Mouse (Mus musculus): ENCODE measurements around the gene Arrdc1. TPM values are rescaled to one million over a fixed set of nuclear protein-coding genes. Genes with fewer than 3 reads are reported as not detected.
A peak's percentile ranks its signal among the peaks of the same experiment; 100 is the strongest.

Arrdc1 gene
- polyA plus RNA-seq, 1 experiment, result 53.1 TPM

DNA sequence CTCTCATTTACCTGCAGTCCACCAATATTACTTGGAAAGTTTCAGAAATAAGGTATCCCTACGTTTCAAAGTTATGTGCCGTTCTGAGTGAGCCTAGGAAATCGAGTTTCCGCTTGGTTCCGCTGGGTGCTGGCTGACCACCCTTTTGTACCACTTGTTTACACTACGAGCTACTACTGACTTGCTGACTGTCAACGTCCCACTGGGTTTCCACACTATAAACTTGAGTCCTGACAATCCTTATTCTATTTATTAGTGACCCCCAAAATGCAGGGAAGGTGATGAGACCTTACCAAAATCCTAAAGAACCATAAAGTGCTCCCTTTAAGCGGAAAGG lies 15.2 kb downstream of the Arrdc1 start:
- no peak for DNase-seq (ENCODE audit: low read depth)
- TF ChIP-seq POLR2A (IDR thresholded peaks at IDR 0.05; ENCODE audit: borderline replicate concordance, extremely low read depth, insufficient read depth, insufficient read length, poor library complexity, severe bottlenecking) (no peak), CTCF (IDR thresholded peaks at IDR 0.05; ENCODE audit: borderline replicate concordance, extremely low read depth, insufficient read depth, insufficient read length) (no peak)

DNA sequence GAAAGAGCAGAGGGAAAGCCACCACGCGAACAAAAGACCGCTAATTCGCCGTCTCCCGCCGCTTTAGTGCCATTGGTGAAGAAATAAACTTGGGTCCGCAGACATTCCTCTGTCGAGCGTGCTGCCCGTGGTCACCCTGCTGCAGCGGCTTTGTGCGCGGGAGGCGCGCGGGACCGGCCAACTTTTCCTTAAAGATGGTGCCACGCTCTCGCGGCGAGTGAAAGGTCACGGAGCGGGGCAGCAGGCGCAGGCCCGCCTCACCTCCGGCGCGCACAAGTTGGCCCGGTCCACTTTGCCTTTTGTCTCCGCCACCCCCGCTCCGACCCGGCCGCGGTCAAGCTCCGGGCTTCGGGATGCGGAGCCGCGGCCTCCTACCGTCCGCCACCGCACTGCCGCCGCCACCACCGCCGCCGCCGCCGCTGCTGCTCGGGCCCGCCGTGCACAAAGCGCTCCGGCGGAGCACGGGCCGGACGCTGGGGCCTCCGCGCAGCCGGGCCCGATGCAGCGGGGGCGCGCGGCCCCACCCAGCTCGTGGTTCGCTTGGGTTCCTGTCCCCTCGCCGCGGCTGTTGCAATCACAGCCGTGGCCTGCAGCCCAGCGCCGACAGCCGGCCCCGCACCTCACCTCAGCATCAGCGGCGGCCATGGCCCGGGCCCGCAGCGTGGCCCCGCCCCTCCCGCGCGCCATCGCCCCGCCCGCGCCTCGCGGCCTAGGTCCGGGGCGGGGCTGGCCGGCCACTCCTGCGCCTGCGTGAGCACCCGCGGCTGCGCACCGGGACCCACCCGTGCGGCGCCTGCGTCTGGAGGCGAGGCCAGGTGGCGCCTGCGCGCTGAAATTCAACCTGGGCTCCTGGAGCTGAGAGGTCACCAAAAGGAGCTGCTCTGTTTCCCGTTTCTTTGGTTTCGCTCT lies 15.9 kb downstream of the Arrdc1 start, which contains the start of gene Ehmt1:
Ehmt1 (minus strand) TSS at position 685 of the 909 bp plus-strand sequence.
- TF ChIP-seq POLR2A (IDR thresholded peaks at IDR 0.05; ENCODE audit: borderline replicate concordance, extremely low read depth, insufficient read depth, insufficient read length, poor library complexity, severe bottlenecking) (peak; percentile 95), CTCF (IDR thresholded peaks at IDR 0.05; ENCODE audit: borderline replicate concordance, extremely low read depth, insufficient read depth, insufficient read length) (no peak)
- DNase-seq (ENCODE audit: low read depth), result peak; percentile 97

DNA sequence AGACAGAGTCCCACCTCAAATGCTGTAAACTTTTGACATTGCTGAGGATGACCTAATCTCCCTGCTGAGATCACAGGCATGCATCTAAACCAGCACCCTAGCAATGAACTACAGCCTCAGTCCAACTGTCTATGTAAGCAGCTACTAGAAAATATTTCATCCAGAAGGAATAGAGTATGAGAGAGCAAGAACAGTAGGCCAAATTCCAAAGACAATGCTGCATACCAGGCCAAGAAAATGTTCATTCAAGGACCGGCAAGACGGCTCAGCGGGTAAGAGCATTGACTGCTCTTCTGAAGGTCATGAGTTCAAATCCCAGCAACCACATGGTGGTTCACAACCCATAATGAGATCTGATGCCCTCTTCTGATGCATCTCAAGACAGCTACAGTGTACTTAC lies 20.3 kb downstream of the Arrdc1 start:
- DNase-seq (ENCODE audit: low read depth), result no peak
- TF ChIP-seq CTCF (IDR thresholded peaks at IDR 0.05; ENCODE audit: borderline replicate concordance, extremely low read depth, insufficient read depth, insufficient read length), result no peak
- no peak for TF ChIP-seq POLR2A (IDR thresholded peaks at IDR 0.05; ENCODE audit: borderline replicate concordance, extremely low read depth, insufficient read depth, insufficient read length, poor library complexity, severe bottlenecking)

DNA sequence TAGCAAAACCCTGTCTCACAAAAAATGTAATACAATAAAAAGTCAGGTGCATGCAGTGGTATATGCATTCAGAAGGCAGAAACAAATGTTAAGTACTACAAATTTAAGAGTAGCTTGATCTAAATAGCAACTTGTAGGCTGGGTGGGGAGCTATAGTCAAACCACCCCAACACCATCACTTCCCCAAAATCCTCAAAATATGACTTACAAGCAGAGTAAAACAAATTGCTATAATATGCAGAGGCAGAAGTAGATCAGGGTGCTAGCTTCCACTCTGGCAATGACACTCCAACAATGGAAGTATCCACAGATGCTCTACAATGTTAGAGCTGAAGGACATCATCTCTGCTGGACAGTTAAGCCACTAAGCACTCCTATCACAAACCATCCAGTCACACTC lies 22.5 kb downstream of the Arrdc1 start:
- TF ChIP-seq POLR2A (IDR thresholded peaks at IDR 0.05; ENCODE audit: borderline replicate concordance, extremely low read depth, insufficient read depth, insufficient read length, poor library complexity, severe bottlenecking), result no peak
- no peak for DNase-seq (ENCODE audit: low read depth)

DNA sequence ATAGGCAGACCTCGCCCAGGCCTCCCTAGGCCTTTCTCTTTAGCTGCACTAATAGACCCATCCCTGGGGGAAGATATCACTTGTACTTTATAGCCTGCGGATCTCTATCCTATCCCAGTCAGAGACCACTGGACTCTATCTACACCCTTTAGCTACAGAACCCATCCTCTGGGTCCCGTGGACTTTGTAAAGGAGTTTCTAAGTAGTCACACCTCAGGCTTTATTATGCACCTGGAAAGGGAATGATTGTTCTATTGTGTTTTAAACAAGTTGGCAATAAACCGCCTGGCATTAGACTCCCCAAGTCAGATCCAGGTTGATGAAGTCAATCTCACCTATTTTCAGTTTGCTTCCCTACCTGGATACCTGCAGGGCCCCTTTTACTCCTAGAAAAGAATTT lies 22.9 kb downstream of the Arrdc1 start:
- TF ChIP-seq CTCF (IDR thresholded peaks at IDR 0.05; ENCODE audit: borderline replicate concordance, extremely low read depth, insufficient read depth, insufficient read length) (no peak), POLR2A (IDR thresholded peaks at IDR 0.05; ENCODE audit: borderline replicate concordance, extremely low read depth, insufficient read depth, insufficient read length, poor library complexity, severe bottlenecking) (no peak)

DNA sequence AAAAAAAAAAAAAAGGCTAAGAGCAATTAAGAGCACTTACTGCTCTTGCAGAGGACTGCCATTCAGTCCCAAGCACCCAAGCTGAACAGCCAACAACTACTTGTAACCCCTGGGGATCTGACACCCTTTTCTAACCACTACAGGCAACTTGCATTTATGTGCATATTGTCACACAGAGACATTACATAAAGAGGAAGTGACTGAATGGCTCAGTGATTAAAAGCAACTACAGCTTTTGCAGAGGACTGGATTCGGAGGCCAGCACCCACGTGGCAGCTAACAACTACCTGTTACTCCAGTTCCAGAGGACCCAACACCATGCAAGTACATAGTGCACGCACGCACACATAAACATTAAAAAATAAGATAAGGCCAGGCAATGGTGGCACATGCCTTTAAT lies 24.6 kb downstream of the Arrdc1 start:
- TF ChIP-seq CTCF (IDR thresholded peaks at IDR 0.05; ENCODE audit: borderline replicate concordance, extremely low read depth, insufficient read depth, insufficient read length), result no peak
- no peak for TF ChIP-seq POLR2A (IDR thresholded peaks at IDR 0.05; ENCODE audit: borderline replicate concordance, extremely low read depth, insufficient read depth, insufficient read length, poor library complexity, severe bottlenecking)
- no peak for DNase-seq (ENCODE audit: low read depth)

More for the DNA sequence above, 22.9 kb downstream of the Arrdc1 start:
- no peak for DNase-seq (ENCODE audit: low read depth)

DNA sequence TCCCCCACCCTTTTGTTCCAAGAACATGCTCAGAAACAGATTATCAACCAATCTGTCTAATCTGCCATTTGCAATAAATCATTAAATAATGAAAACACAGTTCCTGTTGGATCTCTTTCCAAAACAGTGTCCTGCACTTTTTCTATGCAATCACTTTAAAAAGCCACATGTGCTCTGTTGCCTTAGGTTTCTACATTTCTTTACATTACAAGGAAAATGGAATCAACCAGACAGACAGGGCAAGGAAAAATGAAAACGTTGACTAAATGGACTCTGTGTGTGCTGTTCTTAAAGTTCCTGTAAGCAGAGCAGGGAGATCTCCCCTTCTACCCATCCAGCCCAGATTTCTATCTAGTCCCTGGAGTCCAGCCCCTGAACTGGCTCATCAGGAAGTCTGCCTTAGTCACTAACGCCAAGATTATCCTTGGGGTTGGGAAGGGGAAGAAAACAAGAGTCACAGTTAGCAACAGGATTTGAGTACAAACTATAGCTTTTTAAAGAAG lies 29.3 kb downstream of the Arrdc1 start:
- peak; percentile 37 for DNase-seq (ENCODE audit: low read depth)
- TF ChIP-seq CTCF (IDR thresholded peaks at IDR 0.05; ENCODE audit: borderline replicate concordance, extremely low read depth, insufficient read depth, insufficient read length), result no peak
- TF ChIP-seq POLR2A (IDR thresholded peaks at IDR 0.05; ENCODE audit: borderline replicate concordance, extremely low read depth, insufficient read depth, insufficient read length, poor library complexity, severe bottlenecking), result no peak

DNA sequence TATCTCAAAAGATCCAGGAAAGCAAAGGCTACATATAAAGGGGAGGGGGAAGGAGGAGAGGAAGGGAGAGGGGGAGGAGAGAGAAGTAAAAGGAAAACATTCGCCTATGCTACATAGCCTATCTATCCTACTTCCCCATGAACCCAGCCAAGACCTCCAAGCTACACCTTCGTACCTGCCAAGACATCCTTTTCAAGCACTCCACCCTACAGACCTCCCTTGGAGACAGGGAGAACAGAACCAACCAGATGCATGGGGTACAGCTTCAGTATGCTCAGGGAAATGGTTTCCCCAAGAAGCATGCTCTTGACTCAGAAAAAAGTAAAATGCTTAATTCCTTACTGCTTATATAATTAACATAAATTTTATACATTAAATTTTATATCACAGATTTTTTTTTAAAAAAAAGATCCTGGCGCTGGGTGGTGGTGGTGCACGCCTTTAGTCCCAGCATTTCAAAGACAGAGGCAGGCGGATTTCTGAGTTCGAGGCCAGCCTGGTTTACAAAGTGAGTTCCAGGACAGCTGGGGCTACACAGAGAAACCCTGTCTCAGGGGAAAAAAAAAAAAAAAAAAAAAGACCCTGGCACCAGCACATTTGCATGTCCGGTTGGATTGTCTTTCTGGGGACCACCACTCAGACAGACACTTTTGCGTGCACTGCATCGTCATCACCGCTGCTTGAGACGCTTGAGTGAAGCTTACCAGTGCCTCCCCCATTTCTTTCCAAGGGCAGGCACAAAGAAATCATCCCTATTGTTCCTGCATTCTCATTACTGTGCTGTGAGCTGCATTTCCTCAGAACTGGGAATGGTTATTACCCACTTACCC lies 30.0 kb downstream of the Arrdc1 start:
- TF ChIP-seq CTCF (IDR thresholded peaks at IDR 0.05; ENCODE audit: borderline replicate concordance, extremely low read depth, insufficient read depth, insufficient read length) (no peak), POLR2A (IDR thresholded peaks at IDR 0.05; ENCODE audit: borderline replicate concordance, extremely low read depth, insufficient read depth, insufficient read length, poor library complexity, severe bottlenecking) (no peak)
- DNase-seq (ENCODE audit: low read depth), result peak; percentile 86

DNA sequence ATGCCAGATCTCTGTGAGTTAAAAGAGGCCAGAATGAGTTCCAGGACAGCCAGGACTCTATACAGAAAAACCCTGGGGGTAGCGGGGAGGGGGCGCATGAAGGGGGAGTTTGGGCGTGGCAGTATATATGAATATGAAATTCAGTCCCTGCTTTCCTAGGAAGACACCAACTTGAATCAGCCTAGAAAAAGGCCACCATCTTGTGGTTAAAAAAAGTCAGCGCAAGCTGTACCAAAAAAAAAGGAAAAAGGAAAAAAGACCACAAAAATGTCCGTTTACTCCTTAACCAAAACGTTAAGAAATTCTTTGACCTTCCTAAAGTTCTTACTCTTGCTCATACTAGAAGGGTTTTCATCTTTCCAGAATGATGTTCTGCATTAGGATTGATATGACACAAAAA lies 32.1 kb downstream of the Arrdc1 start:
- TF ChIP-seq POLR2A (IDR thresholded peaks at IDR 0.05; ENCODE audit: borderline replicate concordance, extremely low read depth, insufficient read depth, insufficient read length, poor library complexity, severe bottlenecking), result no peak
- TF ChIP-seq CTCF (IDR thresholded peaks at IDR 0.05; ENCODE audit: borderline replicate concordance, extremely low read depth, insufficient read depth, insufficient read length), result no peak

DNA sequence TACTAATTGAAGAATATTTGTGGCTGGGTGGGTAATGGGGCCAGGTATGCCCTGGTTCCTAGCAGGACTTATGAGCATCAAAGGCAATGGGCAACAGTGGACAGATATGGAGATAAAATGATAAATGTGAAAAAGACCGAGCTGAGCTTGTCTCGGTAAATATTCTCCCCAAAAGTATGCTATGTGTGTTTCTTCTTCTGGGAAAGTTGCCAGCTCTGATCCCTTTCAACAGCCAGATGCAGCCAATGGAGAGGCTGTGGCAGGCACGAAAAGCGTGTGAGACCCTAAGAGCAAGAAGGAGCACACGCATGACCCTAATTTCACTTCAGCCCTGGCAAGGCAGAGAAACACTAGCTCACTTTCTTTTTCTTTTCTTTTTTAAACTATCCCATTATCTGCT lies 34.0 kb downstream of the Arrdc1 start:
- TF ChIP-seq POLR2A (IDR thresholded peaks at IDR 0.05; ENCODE audit: borderline replicate concordance, extremely low read depth, insufficient read depth, insufficient read length, poor library complexity, severe bottlenecking) (no peak), CTCF (IDR thresholded peaks at IDR 0.05; ENCODE audit: borderline replicate concordance, extremely low read depth, insufficient read depth, insufficient read length) (no peak)
- DNase-seq (ENCODE audit: low read depth), result peak; percentile 60

More for the DNA sequence above, 32.1 kb downstream of the Arrdc1 start:
- DNase-seq (ENCODE audit: low read depth), result no peak

DNA sequence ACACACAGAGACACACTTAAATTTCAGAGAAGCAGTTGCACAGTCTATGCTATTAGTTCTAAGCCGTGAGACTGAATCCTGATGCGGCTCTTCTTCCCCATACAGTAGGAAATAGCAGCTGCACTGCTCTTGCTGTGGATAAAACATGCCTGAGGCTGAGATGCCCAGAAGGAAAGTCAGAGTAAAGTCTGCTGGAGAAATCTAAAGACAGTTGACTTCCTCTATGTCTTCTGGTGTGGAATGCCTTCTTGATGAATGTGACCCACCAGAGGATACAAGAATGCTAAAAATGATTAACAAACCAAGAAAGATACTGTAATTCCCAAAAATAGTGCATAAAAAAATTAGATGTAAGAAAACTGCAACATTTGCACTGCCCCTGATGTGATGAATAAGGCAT lies 35.8 kb downstream of the Arrdc1 start:
- no peak for TF ChIP-seq CTCF (IDR thresholded peaks at IDR 0.05; ENCODE audit: borderline replicate concordance, extremely low read depth, insufficient read depth, insufficient read length)
- TF ChIP-seq POLR2A (IDR thresholded peaks at IDR 0.05; ENCODE audit: borderline replicate concordance, extremely low read depth, insufficient read depth, insufficient read length, poor library complexity, severe bottlenecking), result no peak
- DNase-seq (ENCODE audit: low read depth), result no peak

All from brain, embryonic 14.5 days (tissue).